Mouse (Mus musculus): ENCODE measurements at regions not wholly inside any gene's neighbourhood (a gene's known extent, or its start where the extent isn't known, plus 50 kb on each side); places are given as distances from the start of the nearest gene placed in this dataset.

DNA sequence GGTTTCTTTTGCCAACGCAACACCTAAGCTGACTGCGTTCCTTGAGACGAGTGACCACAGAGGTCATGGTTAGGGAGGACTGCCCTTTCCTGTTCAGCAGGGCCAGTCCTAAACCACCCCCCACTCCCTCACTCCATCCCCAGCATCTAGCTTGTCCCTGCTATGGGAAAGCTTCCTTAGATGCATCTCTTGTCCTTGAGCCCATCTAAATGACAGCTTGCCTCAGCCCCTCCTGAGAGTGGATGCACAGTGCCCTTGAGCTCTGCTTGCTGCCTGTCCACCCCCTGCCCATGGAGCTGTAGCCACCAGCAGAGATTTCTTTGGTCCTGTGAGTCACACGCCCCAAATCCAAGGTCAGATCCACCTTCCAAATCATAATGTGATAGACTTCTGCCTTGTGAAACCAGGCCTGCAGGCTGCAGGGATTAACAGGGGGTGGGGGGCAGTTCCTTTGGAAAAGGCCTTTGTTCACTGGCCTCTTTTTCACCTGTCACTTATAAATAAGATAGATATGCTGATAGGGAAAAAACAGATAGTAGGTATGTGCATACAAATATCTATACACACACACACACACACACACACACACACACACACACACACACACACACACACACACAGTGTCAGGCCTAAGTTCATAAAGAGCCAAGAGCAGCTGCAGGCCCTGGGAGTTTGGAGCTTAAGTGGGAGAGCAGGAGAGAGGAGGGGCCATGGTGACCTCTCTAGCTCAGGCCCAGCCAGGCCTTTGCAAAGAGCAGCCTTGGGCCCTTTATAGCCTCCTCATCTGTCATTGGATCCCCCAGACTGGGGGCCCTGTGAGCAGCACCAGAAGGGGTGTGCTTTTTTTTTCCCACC lies 56.4 kb upstream of the Adra2c start:
- no peak for DNase-seq (ENCODE audit: low read depth, low spot score)

DNA sequence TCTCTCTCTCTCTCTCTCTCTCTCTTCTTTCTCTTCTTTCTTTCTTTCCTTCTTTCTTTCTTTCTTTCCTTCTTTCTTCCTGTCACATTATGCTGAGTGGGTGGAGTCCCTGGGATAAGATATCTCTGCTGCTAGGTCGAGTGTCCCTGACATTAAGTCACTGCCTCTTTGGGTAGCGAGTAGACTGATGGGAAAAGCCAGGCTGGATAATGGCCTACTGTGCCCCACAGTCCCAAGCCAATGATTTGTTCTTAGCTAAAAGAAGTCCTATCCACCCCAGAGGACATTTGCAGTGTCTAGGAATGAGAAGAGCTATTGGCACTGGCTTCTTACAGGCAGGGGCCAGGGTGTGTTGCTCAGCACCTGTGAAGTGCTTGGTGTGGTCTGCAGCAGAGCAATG lies 61.8 kb upstream of the Adra2c start:
- no peak for DNase-seq (ENCODE audit: low read depth, low spot score)

DNA sequence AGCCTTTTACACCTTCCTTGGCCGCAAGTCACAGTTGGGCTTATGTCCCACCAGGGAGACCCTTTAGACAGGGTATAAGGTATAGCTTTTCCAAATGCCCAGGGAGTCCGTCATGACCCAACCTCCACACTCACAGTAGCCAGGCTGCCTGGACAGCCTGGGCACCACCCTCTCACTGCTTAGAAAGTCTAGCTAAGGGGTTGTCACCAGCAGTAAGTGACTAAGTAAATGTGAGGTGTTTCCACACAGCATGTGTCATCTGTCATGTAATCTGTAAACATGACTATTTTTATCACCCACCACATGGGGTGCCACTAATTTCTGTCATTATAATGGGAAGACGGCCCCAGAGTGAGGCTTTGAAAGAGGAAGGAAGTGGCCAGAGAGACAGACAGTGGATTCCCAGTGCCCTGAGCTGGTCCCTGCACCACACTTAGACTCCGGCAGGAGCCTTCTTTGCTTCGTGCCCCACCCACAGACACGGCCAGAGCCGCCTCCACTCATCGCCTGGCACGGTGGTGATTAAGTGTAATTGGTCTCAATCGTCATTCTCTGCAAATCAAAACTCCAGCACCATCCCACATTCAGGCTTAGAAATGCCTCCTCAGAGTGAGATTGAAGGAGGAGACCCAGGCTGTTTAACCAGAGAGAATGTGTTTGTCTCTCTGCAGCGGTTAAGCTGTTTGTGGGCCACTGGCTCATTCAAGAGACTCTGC lies 62.5 kb upstream of the Adra2c start:
- DNase-seq (ENCODE audit: low read depth, low spot score) = no peak

DNA sequence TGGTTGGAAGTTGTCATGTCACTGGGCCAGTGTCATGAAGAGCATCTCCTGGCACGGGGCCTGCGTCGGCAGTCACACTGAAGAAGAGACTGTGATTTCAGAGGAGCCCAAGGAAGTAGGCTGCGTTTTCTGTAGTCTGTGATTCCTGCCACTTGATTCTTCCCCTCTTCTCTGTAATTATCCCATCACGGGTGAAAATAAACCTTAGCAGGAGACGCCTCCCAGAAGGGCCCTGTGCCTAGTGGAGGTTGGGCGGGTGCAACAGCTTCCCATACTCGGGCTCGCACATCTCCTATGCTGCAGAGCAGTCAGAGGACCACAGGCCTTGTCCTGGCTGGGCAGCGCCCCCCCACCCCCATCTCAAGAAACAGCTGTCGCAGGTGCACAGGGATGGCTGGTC lies 63.1 kb upstream of the Adra2c start:
- no peak for DNase-seq (ENCODE audit: low read depth, low spot score)

DNA sequence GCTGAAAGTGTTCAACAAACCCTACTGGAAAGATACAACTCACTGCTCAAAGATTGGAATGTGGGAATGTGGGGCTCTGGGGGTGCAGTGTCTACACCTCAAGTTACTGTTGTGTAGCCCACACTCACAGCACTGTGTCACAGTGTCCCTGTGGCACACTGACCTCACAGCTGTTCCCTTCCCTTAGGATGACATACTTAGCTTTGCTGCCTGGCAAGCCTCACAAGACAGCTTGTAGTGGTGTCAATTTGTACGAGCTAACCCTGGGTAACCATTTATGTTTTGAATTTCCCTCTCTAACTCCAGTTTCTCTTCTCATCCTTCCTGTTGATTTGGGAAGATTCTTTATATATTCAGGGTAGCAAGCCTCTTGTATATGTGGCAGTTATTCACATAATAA lies 68.8 kb upstream of the Adra2c start:
- no peak for DNase-seq (ENCODE audit: low read depth, low spot score)

DNA sequence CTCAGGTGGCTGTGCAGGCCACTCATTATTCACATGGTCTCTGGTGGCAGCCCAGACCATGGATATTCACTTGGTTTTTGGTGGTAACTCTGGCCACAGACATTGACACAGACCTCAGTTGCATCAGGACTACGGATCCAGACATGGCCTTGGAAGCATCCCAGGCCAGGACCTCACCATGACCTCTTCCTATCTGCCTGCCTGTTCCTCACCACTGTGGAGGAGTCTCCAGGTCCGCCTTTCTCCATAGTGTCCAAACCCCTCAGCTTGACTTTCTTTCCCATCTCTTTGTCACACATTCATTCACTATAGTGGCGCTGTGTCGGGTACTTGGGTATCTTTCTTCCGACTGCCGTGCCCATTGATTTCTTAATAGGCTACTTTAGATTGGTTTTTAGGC lies 74.1 kb upstream of the Adra2c start:
- DNase-seq (ENCODE audit: low read depth, low spot score) = no peak

DNA sequence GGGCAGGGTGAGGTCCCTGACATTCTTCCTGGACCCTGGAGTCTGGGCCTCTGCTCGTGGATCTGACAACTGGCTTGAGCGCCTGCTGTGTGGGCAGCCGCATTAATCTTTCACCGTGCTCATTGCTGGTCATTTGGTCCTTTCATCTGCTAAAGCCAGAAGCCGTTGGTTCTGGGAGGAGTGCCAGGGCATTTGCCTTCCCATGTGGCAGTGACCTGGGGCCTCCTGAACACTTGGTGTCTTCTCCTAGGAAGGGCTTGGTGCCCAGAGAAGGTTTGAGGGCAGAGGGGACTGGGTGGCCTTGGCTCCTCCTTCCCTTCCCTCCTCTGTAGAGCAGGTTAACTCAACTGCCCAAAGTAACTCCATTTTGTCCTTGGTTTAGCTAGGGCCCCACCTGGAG lies 79.7 kb upstream of the Adra2c start:
- DNase-seq (ENCODE audit: low read depth, low spot score) = no peak

DNA sequence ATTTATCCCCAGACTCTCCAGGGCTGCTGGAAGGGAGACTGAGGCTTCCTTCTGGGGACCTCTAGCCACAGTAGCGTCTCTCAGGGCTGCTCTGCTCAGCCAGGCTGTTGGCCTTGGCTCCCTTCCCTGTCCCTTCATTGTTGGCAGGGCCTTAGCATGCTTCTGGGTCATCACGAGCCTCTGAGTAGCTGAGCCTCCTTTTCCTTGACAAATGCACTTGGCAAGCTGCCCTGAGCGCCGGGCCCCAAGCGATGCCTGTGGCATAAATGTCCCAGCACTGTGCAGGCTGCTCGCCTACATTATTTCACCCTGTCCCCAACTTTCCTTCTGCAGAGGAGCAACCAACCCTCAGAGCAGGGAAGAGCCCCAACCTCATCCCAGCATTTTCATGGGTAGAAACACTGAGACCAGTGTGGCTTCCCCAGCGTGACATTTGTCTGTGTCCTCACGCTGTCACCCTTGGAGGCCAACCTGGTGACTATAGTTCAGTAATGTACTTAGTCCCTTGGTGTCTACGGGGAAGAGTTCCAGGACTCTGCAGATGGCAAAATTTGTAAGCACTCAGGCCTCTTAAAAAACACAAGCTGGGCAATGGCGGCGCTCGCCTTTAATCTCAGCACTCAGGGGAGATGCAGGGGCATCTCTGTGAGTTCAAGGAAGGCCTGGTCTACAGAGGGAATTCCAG lies 83.7 kb upstream of the Lrpap1 start:
- no peak for DNase-seq (ENCODE audit: low read depth, low spot score)

DNA sequence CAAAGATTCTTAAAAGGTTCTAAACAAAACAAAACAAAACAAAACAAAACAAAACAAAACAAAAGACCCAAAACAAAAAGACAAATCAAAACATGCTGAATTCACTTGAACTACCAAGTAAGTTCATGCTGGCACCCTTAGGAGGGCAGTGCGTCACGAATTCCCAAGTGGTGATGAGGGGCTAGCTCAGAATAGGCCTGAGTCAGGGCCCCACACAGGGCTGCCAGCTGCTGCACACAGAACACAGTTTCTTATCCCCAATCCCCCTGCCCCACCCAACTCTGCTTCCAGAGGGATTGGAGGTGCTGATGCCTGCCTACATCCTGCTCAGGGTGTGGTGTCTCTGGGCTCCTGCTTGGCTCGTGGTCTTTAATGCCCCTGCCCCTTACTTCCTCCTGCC lies 80.3 kb upstream of the Lrpap1 start:
- DNase-seq (ENCODE audit: low read depth, low spot score) = no peak

DNA sequence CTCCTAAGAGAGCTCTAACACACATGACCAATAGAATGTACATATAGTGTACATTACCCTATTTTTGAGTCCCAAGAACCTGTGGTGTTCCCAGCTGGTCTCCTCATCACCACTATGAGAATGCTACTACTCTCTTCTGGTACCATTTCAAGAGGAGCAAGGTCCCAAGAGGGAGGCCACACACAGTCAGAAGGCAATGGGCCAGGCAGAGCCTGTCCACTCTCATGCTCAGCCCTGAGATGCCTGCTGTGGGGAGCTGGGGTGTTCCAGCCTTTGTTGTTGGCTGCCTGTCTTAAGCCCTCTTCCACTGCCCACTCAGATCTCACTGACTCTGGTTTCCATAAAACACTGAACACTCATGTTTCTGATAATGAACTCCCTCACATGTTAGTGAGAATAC lies 79.7 kb upstream of the Lrpap1 start:
- no peak for DNase-seq (ENCODE audit: low read depth, low spot score)

DNA sequence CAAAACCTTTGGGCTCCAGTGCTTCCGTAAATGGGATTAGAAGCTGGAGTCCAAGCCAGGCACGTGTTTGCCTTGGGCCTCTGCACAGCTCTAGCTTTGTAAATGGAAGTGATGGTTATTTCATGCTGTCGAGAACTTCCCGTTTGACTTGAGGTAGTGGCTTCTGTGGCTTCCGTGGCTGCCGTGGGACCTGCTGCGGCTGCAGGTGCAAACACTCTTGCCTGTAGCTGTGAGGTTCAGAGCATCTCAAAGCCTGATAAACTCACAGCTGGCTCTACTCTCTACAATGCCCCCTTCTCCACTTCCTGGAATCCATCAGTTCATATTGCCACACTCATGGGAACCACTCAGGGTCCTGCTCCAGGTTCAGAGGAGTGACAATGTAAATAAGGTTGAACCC lies 77.9 kb upstream of the Lrpap1 start:
- no peak for DNase-seq (ENCODE audit: low read depth, low spot score)

DNA sequence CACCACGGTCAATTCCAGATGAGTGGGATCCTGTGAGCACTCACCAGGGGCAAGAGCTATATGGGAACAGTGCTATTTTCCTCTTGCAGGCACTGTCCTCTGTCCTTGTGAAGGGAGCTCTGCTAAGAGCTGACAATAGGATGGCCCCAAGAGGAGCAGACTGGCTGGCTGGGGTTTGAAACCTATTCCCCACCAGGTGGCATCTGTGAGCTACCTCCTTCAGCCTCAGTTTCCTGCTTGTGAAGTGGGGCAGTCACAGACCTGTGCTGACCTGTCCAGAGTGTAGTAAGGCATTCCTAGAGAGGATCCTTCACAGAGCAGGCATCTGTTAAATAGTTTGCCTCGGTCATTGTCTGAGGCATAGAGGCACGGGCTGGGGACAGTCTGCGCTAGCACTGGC lies 71.8 kb upstream of the Lrpap1 start:
- peak; percentile 17 for DNase-seq (ENCODE audit: low read depth, low spot score)

DNA sequence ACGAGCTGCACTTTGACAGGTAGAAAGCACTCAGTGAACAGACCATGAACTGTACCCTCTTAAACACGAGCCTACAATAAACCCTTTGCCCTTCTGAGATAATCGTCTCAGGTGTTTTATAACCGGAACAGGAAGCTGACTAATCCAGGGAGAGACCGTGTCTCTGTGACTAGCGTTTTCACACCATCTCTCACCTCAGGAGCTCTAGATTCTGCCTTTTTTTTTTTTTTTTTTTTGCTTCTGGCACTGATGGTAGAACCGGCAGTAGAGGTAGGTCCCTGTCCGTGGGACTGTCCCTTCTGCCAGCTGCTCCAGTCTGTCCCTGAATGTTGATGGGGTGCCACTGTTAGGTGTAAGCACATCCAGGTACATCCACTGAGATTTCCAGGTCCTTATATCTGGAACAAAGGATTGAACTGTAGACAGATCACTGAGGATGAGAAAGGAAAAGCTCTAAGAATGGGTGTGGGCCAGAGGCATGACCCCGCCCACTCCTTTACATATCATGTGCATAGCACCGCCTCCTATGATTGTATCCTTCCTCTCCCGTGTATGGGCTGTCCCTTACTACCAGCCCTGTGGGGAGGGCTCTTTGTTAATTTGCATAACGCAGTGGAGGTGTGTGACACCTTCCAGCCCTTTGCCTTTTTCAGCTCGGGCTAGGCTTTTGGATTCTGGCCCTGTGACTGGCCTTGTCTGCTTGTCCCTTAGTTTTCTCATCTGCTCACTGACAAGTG lies 70.7 kb upstream of the Lrpap1 start:
- peak; percentile 80 for DNase-seq (ENCODE audit: low read depth, low spot score)

DNA sequence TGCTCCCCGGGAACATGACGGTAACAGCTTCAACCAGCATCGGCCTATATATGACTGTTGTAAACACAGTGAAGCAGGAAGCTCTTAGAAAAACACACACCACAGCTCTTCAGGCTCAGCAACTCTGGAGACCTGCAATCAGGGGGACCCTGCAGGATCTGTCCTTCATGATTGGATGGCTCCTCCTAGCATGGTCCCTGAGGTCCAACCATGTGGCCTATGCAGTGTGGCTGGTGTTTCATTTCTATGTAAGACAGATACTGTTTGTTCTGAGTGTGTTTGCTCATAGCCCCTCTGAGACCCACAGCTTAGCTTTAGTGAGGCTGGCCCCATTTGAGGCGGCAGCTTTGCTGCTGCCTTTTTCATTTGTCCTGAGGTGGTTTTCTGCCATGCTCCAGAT lies 68.8 kb upstream of the Lrpap1 start:
- DNase-seq (ENCODE audit: low read depth, low spot score) = no peak

DNA sequence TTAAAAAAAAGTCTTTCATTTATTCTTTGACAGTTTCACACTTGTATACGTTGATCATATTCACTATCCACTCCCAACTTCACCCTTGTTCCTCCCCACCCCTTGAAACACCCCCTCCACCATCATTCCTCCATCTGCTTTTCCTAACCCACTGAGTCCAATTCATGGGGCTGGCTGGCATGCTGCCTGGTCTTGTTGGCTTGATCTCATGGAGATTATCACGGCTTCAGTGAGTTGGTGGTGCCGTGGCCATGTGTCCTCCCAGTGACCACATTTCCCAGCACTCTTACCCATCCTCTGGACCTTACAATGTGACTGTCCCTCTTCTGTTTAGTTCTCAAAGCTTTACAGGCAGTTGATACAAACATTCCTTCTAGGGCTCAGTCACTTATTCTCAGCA lies 65.8 kb upstream of the Lrpap1 start:
- DNase-seq (ENCODE audit: low read depth, low spot score) = no peak

DNA sequence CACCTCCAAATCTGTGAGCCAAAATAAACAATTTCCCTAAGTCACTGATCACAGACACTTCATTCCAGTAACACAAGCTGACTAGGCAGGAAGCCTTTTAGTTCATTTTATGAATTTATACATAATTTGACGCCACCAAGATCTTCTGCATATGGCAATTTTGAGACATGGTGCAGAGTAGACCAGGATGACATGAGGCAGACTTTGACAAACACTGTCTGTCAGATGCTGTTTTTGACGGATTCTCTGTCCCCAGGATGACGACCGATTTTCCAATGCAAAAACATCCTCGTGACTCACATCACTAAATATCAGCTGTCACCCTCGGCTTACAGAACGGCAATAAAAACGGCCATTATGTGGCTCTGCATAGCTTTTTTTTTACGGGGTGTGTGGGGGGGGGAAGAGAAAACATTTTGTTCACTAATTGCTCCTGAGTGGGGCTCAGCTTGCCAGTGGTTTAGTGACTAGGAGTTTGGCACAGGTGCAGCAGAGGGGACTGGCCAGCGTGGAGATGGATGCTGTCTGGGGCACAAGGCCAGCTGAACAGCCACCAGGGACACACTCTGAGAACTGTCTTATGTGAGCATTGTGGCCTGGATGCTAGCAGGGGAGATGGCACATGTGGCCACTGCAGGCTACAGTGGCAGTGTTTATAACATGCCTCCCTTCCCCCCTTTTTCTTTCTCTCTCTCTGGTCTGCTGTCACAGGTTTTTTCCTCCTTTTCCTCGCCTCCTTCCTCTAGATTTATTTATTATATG lies 65.0 kb upstream of the Lrpap1 start:
- no peak for DNase-seq (ENCODE audit: low read depth, low spot score)

DNA sequence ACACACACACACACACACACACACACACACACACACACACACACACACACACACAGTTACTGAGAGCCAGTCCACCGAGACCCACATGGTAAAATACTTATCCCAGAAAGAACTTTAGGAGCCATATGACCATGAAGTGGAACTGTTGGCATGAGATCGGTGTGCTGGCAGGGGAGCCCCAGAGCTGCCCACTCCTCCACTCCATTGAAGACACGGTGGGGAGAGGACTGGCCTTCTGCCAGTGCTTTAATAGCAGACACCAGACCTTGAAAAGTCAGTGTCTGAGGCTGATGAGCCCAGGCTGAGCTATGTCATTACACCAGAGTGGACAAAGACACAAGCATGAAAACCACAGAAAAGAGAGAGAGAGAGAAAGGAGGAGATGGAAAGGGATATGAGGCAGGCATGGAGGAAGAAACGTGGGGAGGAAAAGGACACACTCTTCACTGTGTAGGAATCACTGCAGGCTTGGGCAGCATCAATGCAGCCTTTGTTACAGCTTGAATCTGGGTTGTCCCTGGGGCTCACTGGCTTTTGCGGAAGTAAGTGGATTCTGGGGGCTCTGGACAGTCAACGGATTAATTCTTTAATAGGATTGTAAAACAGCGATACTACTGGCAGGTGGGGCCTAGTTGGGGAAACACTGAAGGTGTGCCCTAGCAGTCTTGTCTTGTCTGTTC lies 64.2 kb upstream of the Lrpap1 start:
- no peak for DNase-seq (ENCODE audit: low read depth, low spot score)

DNA sequence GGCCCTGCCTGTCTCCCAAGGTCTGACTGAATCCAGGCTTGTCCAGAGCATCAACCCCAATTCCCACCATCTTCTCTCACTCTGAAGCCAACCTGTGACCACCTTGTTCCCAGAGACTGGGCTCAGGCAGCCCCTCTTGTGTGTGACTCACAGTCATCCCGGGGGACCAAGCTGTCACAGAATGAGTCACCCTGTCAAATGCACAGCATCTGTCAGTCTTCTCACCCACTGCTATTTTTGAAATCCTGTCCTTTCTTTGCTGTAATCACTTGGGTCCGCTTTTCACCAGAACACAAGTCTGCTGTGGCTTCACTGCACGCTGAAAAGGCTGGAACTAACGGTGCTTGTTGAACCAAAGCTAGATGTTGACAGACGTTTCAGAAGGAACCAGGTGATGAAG lies 63.3 kb upstream of the Lrpap1 start:
- DNase-seq (ENCODE audit: low read depth, low spot score) = no peak

DNA sequence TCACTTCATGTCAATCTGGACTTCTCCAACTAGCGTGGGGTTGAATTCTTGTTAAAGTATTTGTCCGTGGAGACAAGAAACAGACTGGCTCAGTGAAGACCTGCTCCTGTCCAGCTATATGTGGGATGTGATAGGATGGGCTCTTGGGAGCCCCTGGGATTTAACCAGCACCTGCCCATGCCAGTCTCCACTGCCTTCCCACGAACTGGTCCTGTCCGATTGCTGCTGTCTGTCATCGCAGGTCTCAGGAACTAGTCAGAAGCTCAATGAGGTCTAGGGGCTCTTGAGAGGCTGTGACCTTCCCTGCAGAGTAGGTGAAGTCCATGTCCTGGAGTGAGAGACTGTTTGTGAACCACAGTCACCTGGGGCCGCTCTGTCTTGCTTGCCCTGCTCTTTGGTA lies 62.8 kb upstream of the Lrpap1 start:
- no peak for DNase-seq (ENCODE audit: low read depth, low spot score)

DNA sequence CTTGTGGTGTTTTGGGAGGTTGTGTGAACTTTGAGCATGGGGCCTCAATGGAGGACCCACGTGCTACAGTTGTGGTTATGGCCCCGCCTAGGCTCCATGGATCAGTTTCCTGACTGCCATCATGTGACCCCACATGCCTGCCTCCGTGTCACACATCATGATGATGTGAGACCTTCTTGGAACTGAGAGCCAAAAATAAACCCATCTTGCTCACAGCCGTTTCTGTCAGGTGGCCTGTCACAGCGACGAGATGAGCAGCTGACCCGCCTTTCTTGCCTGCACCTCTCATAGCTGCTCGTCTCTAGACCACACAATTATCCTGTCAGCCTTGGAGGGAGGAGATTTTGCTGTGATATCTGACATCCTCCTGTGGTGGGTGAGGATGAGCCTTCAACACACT lies 60.4 kb upstream of the Lrpap1 start:
- DNase-seq (ENCODE audit: low read depth, low spot score) = no peak

DNA sequence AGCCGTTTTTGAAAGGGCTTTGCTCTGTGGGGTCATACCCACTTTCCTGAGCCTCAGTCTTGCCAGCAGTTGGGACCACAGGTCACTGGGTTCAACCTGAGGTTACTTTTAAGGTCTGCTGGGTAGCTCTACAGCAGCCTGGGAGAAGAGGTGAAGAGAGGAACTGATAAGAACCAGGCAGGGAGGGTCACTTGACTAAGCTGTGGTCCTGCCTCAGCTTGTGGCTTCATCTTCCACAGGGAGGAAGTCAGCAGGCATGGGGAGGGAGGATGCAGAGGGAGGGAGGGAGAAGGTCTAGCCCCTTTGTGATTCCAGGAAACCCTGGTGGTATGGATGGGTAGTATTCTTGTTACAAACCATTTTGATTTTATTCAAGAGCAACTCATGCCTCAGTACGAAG lies 59.9 kb upstream of the Lrpap1 start:
- no peak for DNase-seq (ENCODE audit: low read depth, low spot score)
